Mouse (Mus musculus) ES-Bruce4 (cell line): Measurements from ENCODE around the gene Tmem132c. TPM values are rescaled to one million over a fixed set of nuclear protein-coding genes. Genes with fewer than 3 reads are reported as not detected.

ENCODE experiments used
- H3K27ac ChIP-seq: 2 replicates; pipeline ENCODE4 v1.5.1; 2012; ENCODE audit warnings: low read length, inconsistent platforms; ENCODE audit not compliant: insufficient read depth
- H3K27me3 ChIP-seq: 2 replicates; pipeline ENCODE4 v1.6.1; 2012; ENCODE audit warnings: mild to moderate bottlenecking, low read length, inconsistent platforms; ENCODE audit not compliant: control insufficient read depth, poor library complexity, insufficient read depth, severe bottlenecking
- H3K36me3 ChIP-seq: 2 replicates; pipeline ENCODE4 v1.6.1; 2012; ENCODE audit warnings: inconsistent platforms, mild to moderate bottlenecking, low read length, moderate library complexity; ENCODE audit not compliant: control insufficient read depth, poor library complexity, insufficient read depth, severe bottlenecking
- H3K4me1 ChIP-seq: one replicate; pipeline ENCODE4 v1.8.1; 2011; ENCODE audit warnings: low read length; ENCODE audit not compliant: control insufficient read depth, insufficient read depth
- H3K4me3 ChIP-seq: 2 replicates; pipeline ENCODE4 v1.5.1; 2011; ENCODE audit warnings: low read depth, mild to moderate bottlenecking, low read length
- H3K9ac ChIP-seq: 2 replicates; pipeline ENCODE4 v1.6.1; 2012; ENCODE audit warnings: low read depth, mild to moderate bottlenecking, inconsistent platforms; ENCODE audit not compliant: poor library complexity, severe bottlenecking
- H3K9me3 ChIP-seq: replicated peaks from 2 replicates; pipeline ENCODE4 v1.6.1; 2012; ENCODE audit warnings: mild to moderate bottlenecking, low read length, inconsistent platforms; ENCODE audit not compliant: control insufficient read depth, poor library complexity, insufficient read depth, severe bottlenecking
- CTCF ChIP-seq: IDR thresholded peaks from one replicate; pipeline ENCODE4 v1.8.1; 2011; ENCODE audit warnings: low read depth, low read length
- EP300 ChIP-seq: IDR thresholded peaks from 2 replicates; pipeline ENCODE4 v1.6.1; 2011; ENCODE audit warnings: low read depth, low read length; ENCODE audit not compliant: insufficient read depth
- POLR2A ChIP-seq: IDR thresholded peaks from one replicate; pipeline ENCODE4 v1.8.1; 2011; ENCODE audit warnings: low read length; ENCODE audit not compliant: insufficient read depth
- polyA plus RNA-seq: library from polyadenylated mRNA; stranded (reverse); fragments of >200 nt; gene quantifications from 2 replicates; pipeline ENCODE4 v1.2.4, GENCODE M21; 2011; ENCODE audit warnings: low read depth; ENCODE audit not compliant: missing spikeins, insufficient read depth, insufficient read length

Gene Tmem132c
- polyA plus RNA-seq, 1 experiment, result 3.1 TPM

- no peak overlapping the region for H3K4me3 ChIP-seq
- no peak overlapping the region for H3K9ac ChIP-seq
- H3K36me3 ChIP-seq, result no peaks in the 10 kb centered on the region
- no peaks in the 10 kb centered on the region for H3K27me3 ChIP-seq
- H3K9me3 ChIP-seq, result peaks cover 4% of the 10 kb centered on the region
- no peaks in the 10 kb centered on the region for H3K4me1 ChIP-seq
- H3K27ac ChIP-seq, result no peak overlapping the region
- TF ChIP-seq CTCF (no peak), POLR2A (no peak), EP300 (no peak)
Observed at GRCm38 (mm10) chr5:127391187-127391586, 149.6 kb downstream of the Tmem132c start.

- TF ChIP-seq POLR2A (no peak), CTCF (no peak), EP300 (no peak)
- no peak overlapping the region for H3K27ac ChIP-seq
- no peaks in the 10 kb centered on the region for H3K36me3 ChIP-seq
- H3K9me3 ChIP-seq, result no peaks in the 10 kb centered on the region
- H3K4me1 ChIP-seq, result no peaks in the 10 kb centered on the region
- H3K4me3 ChIP-seq, result no peak overlapping the region
- no peaks in the 10 kb centered on the region for H3K27me3 ChIP-seq
- no peak overlapping the region for H3K9ac ChIP-seq
Observed at GRCm38 (mm10) chr5:127396889-127397288, 155.3 kb downstream of the Tmem132c start.

GRCm38 (mm10) chr5:127398010-127398409, 156.4 kb downstream of the Tmem132c start:
- Histone ChIP-seq H3K4me1 (no peaks in the 10 kb centered on the region), H3K4me3 (no peak overlapping the region), H3K36me3 (no peaks in the 10 kb centered on the region), H3K27me3 (no peaks in the 10 kb centered on the region), H3K27ac (no peak overlapping the region), H3K9ac (no peak overlapping the region), H3K9me3 (no peaks in the 10 kb centered on the region)
- TF ChIP-seq CTCF (no peak), EP300 (no peak), POLR2A (no peak)

- H3K27ac ChIP-seq, result no peak overlapping the region
- no peak overlapping the region for H3K4me3 ChIP-seq
Observed at GRCm38 (mm10) chr5:127405391-127406000, 163.9 kb downstream of the Tmem132c start.

GRCm38 (mm10) chr5:127406014-127406655, 164.5 kb downstream of the Tmem132c start:
- H3K4me3 ChIP-seq, result no peak overlapping the region
- H3K9ac ChIP-seq, result no peak overlapping the region
- H3K27me3 ChIP-seq, result no peaks in the 10 kb centered on the region
- no peak for TF ChIP-seq EP300
- TF ChIP-seq POLR2A, result no peak
- no peak for TF ChIP-seq CTCF
- no peak overlapping the region for H3K27ac ChIP-seq
- no peaks in the 10 kb centered on the region for H3K36me3 ChIP-seq
- H3K9me3 ChIP-seq, result no peaks in the 10 kb centered on the region
- H3K4me1 ChIP-seq, result no peaks in the 10 kb centered on the region

More at GRCm38 (mm10) chr5:127405391-127406000, 163.9 kb downstream of the Tmem132c start:
- H3K4me1 ChIP-seq, result no peaks in the 10 kb centered on the region
- no peaks in the 10 kb centered on the region for H3K9me3 ChIP-seq
- no peak overlapping the region for H3K9ac ChIP-seq
- no peaks in the 10 kb centered on the region for H3K27me3 ChIP-seq
- TF ChIP-seq EP300 (no peak), POLR2A (no peak), CTCF (no peak)
- H3K36me3 ChIP-seq, result no peaks in the 10 kb centered on the region

GRCm38 (mm10) chr5:127416536-127416935, 174.9 kb downstream of the Tmem132c start:
- Histone ChIP-seq H3K9me3 (no peaks in the 10 kb centered on the region), H3K4me3 (no peak overlapping the region), H3K27me3 (no peaks in the 10 kb centered on the region), H3K4me1 (no peaks in the 10 kb centered on the region), H3K9ac (no peak overlapping the region), H3K27ac (no peak overlapping the region), H3K36me3 (no peaks in the 10 kb centered on the region)
- TF ChIP-seq POLR2A (no peak), CTCF (no peak), EP300 (no peak)
